Mouse (Mus musculus) cortical plate, adult 2 months (tissue): ENCODE data around the gene Slc25a10. TPM values are rescaled to one million over a fixed set of nuclear protein-coding genes. Genes with fewer than 3 reads are reported as not detected.
A peak's percentile ranks its signal among the peaks of the same experiment; 100 is the strongest.
"Not testable (repeated sequence)": the region's sequence is repeated elsewhere in the genome, so short reads cannot be mapped to it uniquely, and the experiment has no call there.

Experiments used
- H3K27ac ChIP-seq: fragments of 200-500 bp; 2 replicates; pipeline ENCODE4 v1.5.1; 2012; ENCODE audit warnings: low read length, control low read depth, inconsistent platforms; ENCODE audit not compliant: insufficient read depth
- H3K4me1 ChIP-seq: fragments of 200-500 bp; 2 replicates; pipeline ENCODE4 v1.6.1; 2011; ENCODE audit warnings: low read length; ENCODE audit not compliant: control insufficient read depth, insufficient read depth
- H3K4me3 ChIP-seq: fragments of 200-500 bp; 2 replicates; pipeline ENCODE4 v1.5.1; 2011; ENCODE audit warnings: mild to moderate bottlenecking, low read length, control low read depth; ENCODE audit not compliant: insufficient read depth
- CTCF ChIP-seq: fragments of 200-500 bp; IDR thresholded peaks from 2 replicates; pipeline ENCODE4 v1.5.1; 2011; ENCODE audit warnings: mild to moderate bottlenecking, control low read depth, low read length; ENCODE audit not compliant: insufficient read depth; ENCODE audit errors: extremely low read depth
- POLR2A ChIP-seq: fragments of 200-500 bp; IDR thresholded peaks from 2 replicates; pipeline ENCODE4 v1.6.1; 2011; ENCODE audit warnings: mild to moderate bottlenecking, low read length, control low read depth; ENCODE audit not compliant: insufficient read depth; ENCODE audit errors: extremely low read depth
- polyA plus RNA-seq: library from polyadenylated mRNA; depleted of rRNA; stranded (reverse); fragments of >200 nt; gene quantifications from 2 replicates; pipeline ENCODE4 v1.2.3, GENCODE M21; 2012

The Slc25a10 gene
- polyA plus RNA-seq, 1 experiment: 29.0 TPM

DNA sequence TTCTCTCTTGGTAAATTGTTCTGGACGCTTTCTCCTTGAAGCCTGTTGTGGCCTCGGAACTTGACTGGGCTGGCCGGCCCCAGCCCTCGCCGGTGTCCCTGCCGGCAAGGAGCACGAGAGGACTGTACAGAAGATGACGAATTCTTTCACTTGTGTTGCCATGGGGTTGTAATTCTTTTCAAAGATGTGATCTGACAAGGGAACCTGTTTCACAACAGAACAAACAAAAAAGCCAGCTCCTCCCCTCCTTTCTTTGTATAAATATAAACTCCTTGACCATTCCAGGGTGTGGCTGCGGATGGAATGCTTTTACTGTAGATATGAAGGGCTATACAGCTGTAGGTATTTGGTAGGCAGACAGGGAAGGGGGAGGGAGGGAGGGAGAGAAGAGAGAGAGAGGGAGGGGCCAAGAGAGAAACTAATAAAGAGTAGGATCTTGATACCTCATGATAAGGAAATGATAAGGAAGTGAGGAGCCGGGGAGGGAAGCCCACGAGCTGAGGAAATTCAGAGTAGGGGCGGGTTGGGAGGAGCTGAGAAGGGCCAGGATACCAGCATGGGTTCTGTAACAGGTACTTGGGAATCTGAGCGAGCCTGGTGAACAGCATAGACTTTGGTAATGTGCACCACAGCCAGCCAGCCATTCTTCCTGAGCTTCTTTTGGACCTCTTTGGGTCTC lies 16.1 kb downstream of the Slc25a10 start:
- H3K4me3 ChIP-seq: no peak overlapping the region
- no peak overlapping the region for H3K27ac ChIP-seq
- TF ChIP-seq CTCF: no peak
- no peak for TF ChIP-seq POLR2A
- no peaks in the 10 kb centered on the region for H3K4me1 ChIP-seq

DNA sequence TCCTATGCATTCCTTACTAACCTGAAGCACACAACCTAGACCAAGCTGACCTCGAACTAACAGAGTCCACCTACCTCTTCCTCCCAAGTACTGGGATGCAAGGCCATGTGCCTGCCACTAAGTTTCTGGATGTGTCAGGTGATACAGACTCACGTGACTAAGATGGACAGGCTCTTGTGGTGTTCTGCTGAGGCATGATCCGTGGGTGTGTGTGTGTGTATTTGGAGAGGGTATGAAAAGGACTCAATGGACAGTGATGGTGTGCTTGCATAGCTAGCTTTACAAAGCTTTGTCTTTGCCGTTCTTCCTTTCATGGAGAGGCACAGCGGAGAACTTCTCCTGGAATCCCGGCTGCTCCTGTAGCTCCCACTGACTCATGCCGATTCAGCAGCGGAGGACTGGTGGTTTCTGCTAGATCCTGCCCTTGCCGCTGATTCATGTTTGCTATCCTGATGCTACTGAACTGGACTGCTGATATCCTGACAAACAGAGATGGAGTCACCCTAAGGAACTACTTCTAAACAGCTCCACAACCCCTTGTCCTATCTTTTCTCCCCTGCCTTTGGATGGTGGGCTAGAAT lies 16.7 kb downstream of the Slc25a10 start:
- Histone ChIP-seq H3K27ac (no peak overlapping the region), H3K4me1 (no peaks in the 10 kb centered on the region), H3K4me3 (no peak overlapping the region)
- TF ChIP-seq POLR2A: no peak
- no peak for TF ChIP-seq CTCF

DNA sequence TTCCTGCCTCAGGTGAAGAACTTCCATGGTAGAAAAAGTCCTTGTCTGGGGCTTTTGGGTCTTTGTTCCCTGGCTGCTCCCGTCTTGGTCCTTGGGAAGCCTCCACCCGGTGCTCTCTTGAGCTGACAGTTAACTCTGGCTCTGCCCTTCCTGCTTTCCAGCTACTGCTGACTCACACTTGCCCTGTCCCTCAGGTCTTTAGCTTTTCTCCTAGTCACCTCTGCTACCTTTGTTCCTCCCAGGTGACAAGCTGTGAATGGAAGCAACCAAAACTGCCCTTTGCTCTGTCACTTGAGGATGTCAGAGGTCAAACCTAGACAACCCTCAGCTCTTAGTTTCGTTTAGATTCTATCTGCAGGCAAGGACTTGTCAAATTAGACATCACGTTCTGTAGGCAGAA lies 18.3 kb downstream of the Slc25a10 start:
- TF ChIP-seq POLR2A (no peak), CTCF (no peak)
- H3K27ac ChIP-seq: no peak overlapping the region
- H3K4me1 ChIP-seq: no peaks in the 10 kb centered on the region
- no peak overlapping the region for H3K4me3 ChIP-seq

DNA sequence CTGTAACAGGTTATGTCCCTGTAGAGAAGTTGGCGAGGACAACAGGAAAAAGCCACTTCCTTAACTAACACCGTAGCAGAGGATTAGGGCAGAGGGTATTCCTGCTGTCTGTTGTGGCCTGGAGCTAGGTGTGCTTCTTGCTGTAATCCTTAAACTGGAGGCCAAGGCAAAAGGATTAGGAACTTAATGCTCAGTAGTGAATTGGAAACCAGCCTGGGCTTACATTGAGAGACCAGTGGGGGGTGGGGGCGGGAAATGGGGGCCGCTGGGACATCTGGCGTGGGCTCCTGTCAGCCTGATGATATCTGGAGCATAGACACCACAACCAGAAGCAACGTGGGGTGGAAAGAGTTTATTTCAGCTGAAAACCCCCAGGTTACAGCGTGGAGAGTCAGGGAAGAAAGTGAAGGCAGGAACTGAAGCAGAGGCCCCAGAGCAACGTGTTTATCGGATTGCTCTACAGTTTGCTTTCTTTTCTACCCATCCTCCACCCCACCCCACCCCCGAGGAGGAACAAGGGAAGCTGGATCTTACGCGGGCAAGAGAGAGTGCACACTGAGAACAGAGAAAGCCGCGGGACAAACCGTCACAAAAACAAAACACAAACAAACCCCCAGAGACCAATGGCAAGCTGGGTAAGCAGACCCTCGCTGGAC lies 18.9 kb downstream of the Slc25a10 start:
- H3K27ac ChIP-seq: no peak overlapping the region
- no peak for TF ChIP-seq CTCF
- no peaks in the 10 kb centered on the region for H3K4me1 ChIP-seq
- H3K4me3 ChIP-seq: no peak overlapping the region

DNA sequence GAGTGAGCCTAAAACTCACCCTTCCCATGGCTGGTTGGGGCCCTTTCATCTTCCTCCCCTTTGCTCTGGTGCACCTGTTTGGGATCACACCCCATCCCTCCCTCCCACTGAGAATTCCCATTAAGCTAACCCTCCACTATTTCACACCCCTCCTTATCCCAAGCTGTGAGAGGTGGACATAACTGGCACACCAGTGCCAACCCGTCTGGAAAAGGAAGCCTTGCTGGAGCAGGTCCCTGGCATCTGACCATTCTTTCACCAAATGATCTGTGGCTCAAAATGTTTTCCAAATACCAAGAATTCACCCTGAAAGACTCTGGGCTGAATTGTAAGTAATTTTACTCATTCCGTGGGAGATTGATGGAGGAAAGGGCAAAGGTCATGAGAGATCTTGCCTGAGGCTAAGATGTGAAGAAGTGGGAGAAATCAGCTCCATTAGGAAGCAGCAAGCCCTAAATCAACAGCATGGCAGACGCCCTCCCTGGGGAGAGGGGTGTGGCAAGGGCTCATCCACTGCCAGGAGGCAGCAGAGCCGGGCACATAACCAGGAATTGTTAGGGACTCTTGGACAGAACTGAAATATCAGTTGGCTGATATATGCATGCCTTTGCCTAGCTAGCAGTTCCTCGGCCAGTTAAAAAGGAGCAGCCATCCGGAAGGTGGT lies 21.3 kb downstream of the Slc25a10 start:
- Histone ChIP-seq H3K4me1 (no peaks in the 10 kb centered on the region), H3K27ac (no peak overlapping the region), H3K4me3 (no peak overlapping the region)
- no peak for TF ChIP-seq POLR2A
- TF ChIP-seq CTCF: no peak

DNA sequence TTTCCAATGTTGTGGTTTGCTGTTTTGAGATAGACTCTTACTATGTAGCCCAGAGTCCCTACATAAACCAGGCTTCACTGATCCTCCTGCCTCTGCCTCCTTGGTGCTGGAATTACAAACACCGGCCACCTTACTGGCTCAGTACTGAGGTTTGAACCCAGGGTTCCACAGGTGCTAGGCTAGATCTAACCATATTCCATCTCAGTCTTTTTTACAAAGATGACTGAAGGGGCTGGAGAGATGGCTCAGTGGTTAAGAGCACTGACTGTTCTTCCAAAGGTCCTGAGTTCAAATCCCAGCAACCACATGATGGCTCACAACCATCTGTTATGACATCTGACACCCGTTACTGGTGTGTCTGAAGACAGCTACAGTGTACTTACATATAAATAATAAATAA lies 22.6 kb downstream of the Slc25a10 start:
- not testable (repeated sequence) for H3K4me1 ChIP-seq, H3K4me3 ChIP-seq, H3K27ac ChIP-seq

DNA sequence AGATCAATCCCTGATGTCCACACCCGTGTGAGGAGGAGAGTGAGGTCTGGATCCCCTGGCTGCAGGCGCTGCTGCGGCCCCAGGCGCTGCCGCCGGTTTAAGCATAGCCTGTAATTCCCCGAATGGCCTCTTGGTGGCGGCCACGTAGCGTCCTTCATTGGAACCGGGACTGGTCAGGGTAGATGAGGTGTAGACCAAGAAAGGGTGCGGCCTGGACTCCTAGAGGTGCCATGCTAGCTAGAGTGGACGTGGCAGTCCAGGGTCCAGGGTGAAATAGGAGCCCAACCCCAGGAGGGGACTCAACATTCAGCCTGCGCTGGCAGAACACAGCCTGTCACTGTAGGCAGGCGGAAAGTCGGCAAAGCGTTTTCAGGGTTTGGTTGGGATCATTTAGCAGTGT lies 24.0 kb downstream of the Slc25a10 start:
- Histone ChIP-seq H3K4me3 (no peak overlapping the region), H3K4me1 (peaks cover 4% of the 10 kb centered on the region; the same call in 1 of the 2 replicates), H3K27ac (no peak overlapping the region)
- TF ChIP-seq CTCF: peak; percentile 94
- TF ChIP-seq POLR2A: no peak

DNA sequence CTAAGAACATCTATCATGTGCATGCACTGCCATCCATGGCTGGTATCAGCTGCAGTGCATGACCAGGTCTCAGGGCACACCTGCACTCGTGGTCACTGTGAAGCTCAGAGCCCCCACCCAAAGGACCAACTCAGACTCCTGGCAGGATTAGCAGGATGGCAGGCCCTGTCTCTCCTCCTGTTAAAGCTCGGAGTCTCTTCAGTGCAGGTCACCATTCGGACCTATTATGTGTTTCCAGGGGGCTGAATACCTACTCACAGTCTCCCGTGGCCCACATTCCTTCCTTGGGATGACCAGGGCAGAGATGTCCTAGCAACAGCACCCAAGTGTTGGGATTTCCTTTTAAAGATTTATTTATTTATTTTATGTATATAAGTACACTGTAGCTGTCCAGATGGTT lies 25.5 kb downstream of the Slc25a10 start:
- peaks cover 4% of the 10 kb centered on the region; the same call in 1 of the 2 replicates for H3K4me1 ChIP-seq
- no peak overlapping the region for H3K4me3 ChIP-seq
- H3K27ac ChIP-seq: no peak overlapping the region
- TF ChIP-seq CTCF (no peak), POLR2A (no peak)

DNA sequence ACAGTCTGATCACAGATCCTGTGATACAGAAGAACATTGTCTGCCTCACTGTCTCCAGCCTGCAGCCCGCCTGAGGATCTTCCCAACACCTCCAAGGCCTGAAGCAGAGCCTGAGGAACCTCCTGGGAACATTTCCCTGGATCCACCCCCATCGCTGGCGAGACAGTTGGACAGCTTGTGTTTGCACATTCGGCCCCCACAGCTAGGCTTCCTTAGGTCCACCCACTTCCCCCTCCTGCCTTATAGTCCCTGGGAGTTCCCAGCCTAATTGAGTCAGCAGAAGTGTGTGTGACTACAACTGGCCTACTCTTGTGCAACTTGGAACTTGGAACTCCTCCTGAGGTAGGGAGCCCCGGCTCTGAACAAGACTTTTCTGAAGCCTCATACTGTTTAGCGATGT lies 26.4 kb downstream of the Slc25a10 start:
- Histone ChIP-seq H3K27ac (no peak overlapping the region), H3K4me1 (peaks cover 4% of the 10 kb centered on the region; the same call in 1 of the 2 replicates), H3K4me3 (no peak overlapping the region)
- no peak for TF ChIP-seq POLR2A

DNA sequence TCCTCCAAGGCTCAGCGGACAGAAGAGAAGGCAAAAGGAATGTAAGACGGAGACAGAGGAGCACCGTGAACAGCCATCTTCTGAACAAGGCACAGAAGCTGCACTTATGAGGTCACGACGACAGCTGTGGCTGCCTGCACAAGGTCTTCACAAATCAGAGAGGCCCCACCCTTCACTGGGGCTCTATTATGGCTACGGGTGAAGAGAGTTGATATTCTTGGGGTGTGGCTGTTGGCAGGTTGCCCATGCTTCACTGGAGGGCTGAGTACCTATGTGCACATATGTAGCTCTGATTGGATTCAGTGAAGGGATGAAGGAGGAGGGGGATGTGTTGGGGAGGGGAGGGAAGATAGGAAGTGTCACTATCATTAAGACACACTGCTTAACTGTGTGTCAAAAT lies 26.9 kb downstream of the Slc25a10 start:
- no peak for TF ChIP-seq POLR2A
- TF ChIP-seq CTCF: no peak
- no peak overlapping the region for H3K27ac ChIP-seq
- no peak overlapping the region for H3K4me3 ChIP-seq
- H3K4me1 ChIP-seq: peaks cover 4% of the 10 kb centered on the region; the same call in 1 of the 2 replicates
